Mouse (Mus musculus): ENCODE measurements at regions not wholly inside any gene's neighbourhood (a gene's known extent, or its start where the extent isn't known, plus 50 kb on each side); places are given as distances from the start of the nearest gene placed in this dataset.

- H3K27ac ChIP-seq (ENCODE audit: low read depth, low read length): no peak overlapping the region
- no peak for ATAC-seq
- no peaks in the 10 kb centered on the region for H3K4me1 ChIP-seq (replicated peaks; ENCODE audit: control insufficient read depth, insufficient read depth, low read length)
- H3K9me3 ChIP-seq (ENCODE audit: control insufficient read depth): peaks cover 5% of the 10 kb centered on the region; the same call in 1 of the 2 replicates
- H3K36me3 ChIP-seq (ENCODE audit: control insufficient read depth, insufficient read depth): no peaks in the 10 kb centered on the region
- no peak for TF ChIP-seq CTCF (IDR thresholded peaks at IDR 0.05; ENCODE audit: low read depth)
- H3K27me3 ChIP-seq (replicated peaks; ENCODE audit: control insufficient read depth, insufficient read depth, low read length): no peaks in the 10 kb centered on the region
- H3K4me3 ChIP-seq (ENCODE audit: low read depth, low read length): no peak overlapping the region
- H3K9ac ChIP-seq (ENCODE audit: low read depth, low read length): no peak overlapping the region
- H3K4me2 ChIP-seq (replicated peaks; ENCODE audit: low read depth): no peak overlapping the region
These were observed 228.0 kb upstream of the Gm5148 start for GRCm38 (mm10) chr3:37952251-37952650.

GRCm38 (mm10) chr3:37943661-37944060 lies 219.4 kb upstream of the Gm5148 start:
- H3K27ac ChIP-seq (ENCODE audit: low read depth, low read length): no peak overlapping the region
- H3K4me1 ChIP-seq (replicated peaks; ENCODE audit: control insufficient read depth, insufficient read depth, low read length): 0 out of 2 replicates have a peak, but pooled peaks cover under 1% of the 10 kb centered on the region
- H3K36me3 ChIP-seq (ENCODE audit: control insufficient read depth, insufficient read depth): no peaks in the 10 kb centered on the region
- TF ChIP-seq CTCF (IDR thresholded peaks at IDR 0.05; ENCODE audit: low read depth): no peak
- H3K9ac ChIP-seq (ENCODE audit: low read depth, low read length): no peak overlapping the region
- H3K4me2 ChIP-seq (replicated peaks; ENCODE audit: low read depth): no peak overlapping the region
- no peak for ATAC-seq
- no peak overlapping the region for H3K4me3 ChIP-seq (ENCODE audit: low read depth, low read length)
- H3K27me3 ChIP-seq (replicated peaks; ENCODE audit: control insufficient read depth, insufficient read depth, low read length): no peaks in the 10 kb centered on the region
- no peaks in the 10 kb centered on the region for H3K9me3 ChIP-seq (ENCODE audit: control insufficient read depth)

- Histone ChIP-seq H3K27me3 (replicated peaks; ENCODE audit: control insufficient read depth, insufficient read depth, low read length) (no peaks in the 10 kb centered on the region), H3K4me3 (ENCODE audit: low read depth, low read length) (no peak overlapping the region), H3K4me1 (replicated peaks; ENCODE audit: control insufficient read depth, insufficient read depth, low read length) (peaks cover 18% of the 10 kb centered on the region), H3K9me3 (ENCODE audit: control insufficient read depth) (no peaks in the 10 kb centered on the region), H3K36me3 (ENCODE audit: control insufficient read depth, insufficient read depth) (no peaks in the 10 kb centered on the region), H3K4me2 (replicated peaks; ENCODE audit: low read depth) (no peak overlapping the region), H3K9ac (ENCODE audit: low read depth, low read length) (no peak overlapping the region), H3K27ac (ENCODE audit: low read depth, low read length) (no peak overlapping the region)
- no peak for TF ChIP-seq CTCF (IDR thresholded peaks at IDR 0.05; ENCODE audit: low read depth)
- no peak for ATAC-seq
- 79% methylated on average over 3 of the region's 3 CpGs for WGBS
These were observed 215.7 kb upstream of the Gm5148 start for GRCm38 (mm10) chr3:37940016-37940415.

- Histone ChIP-seq H3K36me3 (ENCODE audit: control insufficient read depth, insufficient read depth) (no peaks in the 10 kb centered on the region), H3K4me1 (replicated peaks; ENCODE audit: control insufficient read depth, insufficient read depth, low read length) (peaks cover 18% of the 10 kb centered on the region), H3K27ac (ENCODE audit: low read depth, low read length) (no peak overlapping the region; the same call in 1 of the 2 replicates), H3K27me3 (replicated peaks; ENCODE audit: control insufficient read depth, insufficient read depth, low read length) (no peaks in the 10 kb centered on the region), H3K4me3 (ENCODE audit: low read depth, low read length) (no peak overlapping the region), H3K9ac (ENCODE audit: low read depth, low read length) (no peak overlapping the region), H3K4me2 (replicated peaks; ENCODE audit: low read depth) (no peak overlapping the region), H3K9me3 (ENCODE audit: control insufficient read depth) (no peaks in the 10 kb centered on the region)
- TF ChIP-seq CTCF (IDR thresholded peaks at IDR 0.05; ENCODE audit: low read depth): no peak
- WGBS: 96% methylated on average over 11 of the region's 11 CpGs
- no peak for ATAC-seq
These were observed 214.6 kb upstream of the Gm5148 start for GRCm38 (mm10) chr3:37938870-37939269.

- Histone ChIP-seq H3K27ac (ENCODE audit: low read depth, low read length) (no peak overlapping the region), H3K4me2 (replicated peaks; ENCODE audit: low read depth) (no peak overlapping the region), H3K4me1 (replicated peaks; ENCODE audit: control insufficient read depth, insufficient read depth, low read length) (peaks cover 18% of the 10 kb centered on the region), H3K4me3 (ENCODE audit: low read depth, low read length) (no peak overlapping the region), H3K27me3 (replicated peaks; ENCODE audit: control insufficient read depth, insufficient read depth, low read length) (no peaks in the 10 kb centered on the region), H3K36me3 (ENCODE audit: control insufficient read depth, insufficient read depth) (no peaks in the 10 kb centered on the region), H3K9me3 (ENCODE audit: control insufficient read depth) (no peaks in the 10 kb centered on the region), H3K9ac (ENCODE audit: low read depth, low read length) (no peak overlapping the region)
- TF ChIP-seq CTCF (IDR thresholded peaks at IDR 0.05; ENCODE audit: low read depth): no peak
- whole genome bisulfite sequencing: 6% methylated on average over 3 of the region's 3 CpGs
- no peak for ATAC-seq
These were observed 213.9 kb upstream of the Gm5148 start for GRCm38 (mm10) chr3:37938284-37938596.

GRCm38 (mm10) chr3:37937381-37938283 lies 213.3 kb upstream of the Gm5148 start:
- Histone ChIP-seq H3K9ac (ENCODE audit: low read depth, low read length) (no peak overlapping the region), H3K27ac (ENCODE audit: low read depth, low read length) (no peak overlapping the region), H3K27me3 (replicated peaks; ENCODE audit: control insufficient read depth, insufficient read depth, low read length) (no peaks in the 10 kb centered on the region), H3K4me3 (ENCODE audit: low read depth, low read length) (no peak overlapping the region), H3K36me3 (ENCODE audit: control insufficient read depth, insufficient read depth) (no peaks in the 10 kb centered on the region), H3K4me1 (replicated peaks; ENCODE audit: control insufficient read depth, insufficient read depth, low read length) (peaks cover 18% of the 10 kb centered on the region), H3K9me3 (ENCODE audit: control insufficient read depth) (no peaks in the 10 kb centered on the region), H3K4me2 (replicated peaks; ENCODE audit: low read depth) (no peak overlapping the region)
- WGBS: 57% methylated on average over 11 of the region's 11 CpGs
- TF ChIP-seq CTCF (IDR thresholded peaks at IDR 0.05; ENCODE audit: low read depth): no peak
- no peak for ATAC-seq
